Mouse (Mus musculus) limb, embryonic 14.5 days (tissue): ENCODE results near the gene Wtap. TPM values are rescaled to one million over a fixed set of nuclear protein-coding genes. Genes with fewer than 3 reads are reported as not detected.
"Not testable (repeated sequence)": the region's sequence is repeated elsewhere in the genome, so short reads cannot be mapped to it uniquely, and the experiment has no call there.

Experiments used
- ATAC-seq: fragments of 200-750 bp; cut with Nextera tagmentation; 2 replicates; pipeline ENCODE4 v1.8.0; 2017; ENCODE audit warnings: low read depth, moderate number of reproducible peaks, moderate TSS enrichment; ENCODE audit not compliant: low FRiP score
- DNase-seq: peaks from one replicate; pipeline ENCODE4 v3.0.0-alpha.2; 2015; ENCODE audit warnings: low spot score
- H3K27ac ChIP-seq: fragments of 300-500 bp; sonication (generic); replicated peaks from 2 replicates; pipeline ENCODE4 v1.5.1; 2014; ENCODE audit warnings: low read depth, mild to moderate bottlenecking, low read length, moderate library complexity, mixed read lengths
- H3K27me3 ChIP-seq: fragments of 300-500 bp; sonication (generic); 2 replicates; pipeline ENCODE4 v1.6.1; 2014; ENCODE audit warnings: low read length, mixed read lengths; ENCODE audit not compliant: control insufficient read depth, insufficient read depth
- H3K36me3 ChIP-seq: fragments of 300-500 bp; sonication (generic); 2 replicates; pipeline ENCODE4 v1.6.1; 2014; ENCODE audit warnings: mild to moderate bottlenecking, low read length, moderate library complexity, mixed read lengths; ENCODE audit not compliant: control insufficient read depth, insufficient read depth
- H3K4me1 ChIP-seq: fragments of 300-500 bp; sonication (generic); 2 replicates; pipeline ENCODE4 v1.6.1; 2014; ENCODE audit warnings: antibody characterized with exemption, low read length, mixed read lengths; ENCODE audit not compliant: control insufficient read depth, insufficient read depth
- H3K4me2 ChIP-seq: fragments of 300-500 bp; sonication (generic); replicated peaks from 2 replicates; pipeline ENCODE4 v1.6.1; 2014; ENCODE audit warnings: low read depth, mild to moderate bottlenecking, low read length, moderate library complexity; ENCODE audit not compliant: severe bottlenecking
- H3K4me3 ChIP-seq: fragments of 300-500 bp; sonication (generic); replicated peaks from 2 replicates; pipeline ENCODE4 v1.5.1; 2014; ENCODE audit warnings: low read length
- H3K9ac ChIP-seq: fragments of 300-500 bp; sonication (generic); 2 replicates; pipeline ENCODE4 v1.6.1; 2014; ENCODE audit warnings: mild to moderate bottlenecking, low read depth, low read length, moderate library complexity; ENCODE audit not compliant: severe bottlenecking
- H3K9me3 ChIP-seq: fragments of 300-500 bp; sonication (generic); 2 replicates; pipeline ENCODE4 v1.6.1; 2016; ENCODE audit warnings: low read length; ENCODE audit not compliant: control insufficient read depth
- POLR2A ChIP-seq: fragments of 200-500 bp; IDR thresholded peaks from 2 replicates; pipeline ENCODE4 v1.8.0; 2012; ENCODE audit warnings: inconsistent platforms, mild to moderate bottlenecking, moderate library complexity, borderline replicate concordance; ENCODE audit not compliant: insufficient read depth, insufficient read length; ENCODE audit errors: extremely low read depth
- WGBS: fragments of 180-500 bp; shearing (Covaris S2); extraction: QIAGEN DNeasy Blood & Tissue Kit; methylation state at CpG from one replicate; pipeline ENCODE4 v1.1.7; 2014; 5-methylcytosine and 5-hydroxymethylcytosine counted together
- polyA plus RNA-seq, 2 experiments: library from polyadenylated mRNA; depleted of rRNA in 1 of 2; stranded (reverse) in 1 of 2; unstranded in 1 of 2; fragments of >200 nt; fragmentation: Nextera tagmentation in 1 of 2; extraction: Ambion mirVana in 1 of 2; gene quantifications; 2 replicates each; pipeline versions ENCODE4 v1.2.1 to v1.2.3; 2012 to 2014

Wtap gene
- polyA plus RNA-seq, 2 experiments: 86.1 to 135 TPM

DNA sequence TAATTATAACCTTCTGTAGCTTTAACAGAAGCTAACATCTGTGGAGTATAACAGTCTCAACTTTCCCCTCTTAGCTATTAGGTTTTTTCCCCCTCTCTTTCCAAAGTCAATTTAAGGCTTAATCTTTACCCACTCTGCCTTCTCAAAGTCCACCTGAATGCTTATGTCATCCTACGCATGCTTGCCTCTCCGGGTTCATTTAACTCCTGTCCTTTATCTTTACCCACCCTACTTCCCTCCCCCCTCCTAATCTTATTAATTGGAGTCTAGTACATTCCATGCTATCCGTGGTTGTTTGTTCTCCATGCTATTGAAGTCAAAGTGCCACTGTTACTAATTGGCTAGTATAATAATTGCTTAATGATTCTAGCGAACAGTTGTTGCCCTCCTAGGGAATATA lies 58.2 kb downstream of the Wtap start:
- no peak for DNase-seq
- no peaks in the 10 kb centered on the region for H3K9me3 ChIP-seq
- H3K36me3 ChIP-seq: no peaks in the 10 kb centered on the region
- H3K27me3 ChIP-seq: no peaks in the 10 kb centered on the region
- no peak overlapping the region for H3K4me2 ChIP-seq
- TF ChIP-seq POLR2A: no peak
- 51% methylated on average over 4 of the region's 4 CpGs for WGBS
- ATAC-seq: no peak
- H3K4me3 ChIP-seq: no peak overlapping the region
- H3K27ac ChIP-seq: no peak overlapping the region
- H3K9ac ChIP-seq: no peak overlapping the region
- H3K4me1 ChIP-seq: 0 out of 2 replicates have a peak, but pooled peaks cover 3% of the 10 kb centered on the region

DNA sequence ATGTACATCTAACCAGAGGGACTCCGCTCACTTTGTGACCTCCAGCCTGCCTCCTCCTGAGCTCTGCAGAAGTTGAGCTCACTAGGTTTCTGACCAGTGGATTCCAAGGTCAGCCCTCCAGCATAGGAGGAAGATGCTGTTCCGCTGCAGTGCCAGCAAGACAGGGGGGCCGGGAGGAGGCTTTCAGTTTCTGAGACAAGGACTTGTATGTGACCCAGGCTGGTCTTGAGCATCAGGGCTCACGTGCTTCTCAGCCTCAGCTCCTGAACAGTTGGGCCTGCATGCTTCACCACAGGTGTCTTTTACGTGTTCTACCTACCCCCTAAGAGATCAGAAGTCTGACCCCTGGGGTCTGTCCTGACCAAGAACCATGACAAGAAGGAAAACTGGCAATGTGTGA lies 62.4 kb downstream of the Wtap start:
- H3K9ac ChIP-seq, H3K36me3 ChIP-seq, H3K4me2 ChIP-seq, H3K27me3 ChIP-seq, H3K27ac ChIP-seq, ATAC-seq, H3K4me3 ChIP-seq, DNase-seq, H3K4me1 ChIP-seq, H3K9me3 ChIP-seq: not testable (repeated sequence)
- 86% methylated on average over 5 of the region's 5 CpGs for WGBS

DNA sequence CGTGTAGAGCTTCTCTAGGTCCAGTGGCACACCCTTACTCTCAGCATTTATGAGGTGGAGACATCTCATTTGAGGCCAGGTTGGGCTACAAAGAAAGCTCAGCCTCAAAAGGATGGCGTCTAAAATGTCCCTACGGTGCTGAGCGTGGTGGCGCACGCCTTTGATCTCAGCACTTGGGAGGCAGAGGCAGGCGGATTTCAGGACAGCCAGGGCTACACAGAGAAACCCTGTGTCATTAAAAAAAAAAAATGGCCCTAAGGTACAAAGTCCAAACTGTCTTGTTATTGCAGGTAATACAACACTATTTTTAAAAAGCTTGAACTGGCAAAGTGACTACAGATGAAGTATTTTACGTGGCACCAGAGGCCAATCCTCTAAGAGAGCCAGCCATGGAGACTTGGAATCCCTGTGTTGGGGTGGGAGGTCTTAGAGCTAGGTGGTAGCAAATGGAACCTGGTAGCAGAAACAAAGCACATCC lies 68.2 kb downstream of the Wtap start:
- H3K4me1 ChIP-seq: no peaks in the 10 kb centered on the region
- peaks cover 56% of the 10 kb centered on the region for H3K36me3 ChIP-seq

DNA sequence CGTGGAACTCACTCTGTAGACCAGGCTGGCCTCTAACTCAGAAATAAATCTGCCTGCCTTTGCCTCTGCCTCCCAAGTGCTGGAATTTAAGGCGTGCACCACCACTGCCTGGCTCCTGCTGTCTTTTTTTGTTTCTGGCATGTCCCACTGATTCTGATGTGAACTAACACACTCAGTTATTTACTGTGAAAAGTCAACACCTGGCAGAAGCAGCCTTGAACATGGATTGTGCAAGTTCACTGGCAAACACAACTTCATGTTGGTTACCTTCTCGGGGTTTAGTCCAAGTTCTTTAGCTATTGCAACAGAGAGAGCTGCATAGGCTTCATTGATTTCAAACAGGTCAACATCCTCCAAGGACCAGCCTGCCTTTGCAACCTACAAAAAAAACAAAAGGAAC lies 69.0 kb downstream of the Wtap start:
- no peaks in the 10 kb centered on the region for H3K4me1 ChIP-seq
- WGBS: 96% methylated on average over 3 of the region's 3 CpGs

More for the DNA sequence above, 68.2 kb downstream of the Wtap start:
- DNase-seq (no peak), ATAC-seq (no peak)
- WGBS: 83% methylated on average over 8 of the region's 8 CpGs
- no peaks in the 10 kb centered on the region for H3K9me3 ChIP-seq
- no peaks in the 10 kb centered on the region for H3K27me3 ChIP-seq
- no peak for TF ChIP-seq POLR2A
- no peak overlapping the region for H3K27ac ChIP-seq
- no peak overlapping the region for H3K4me3 ChIP-seq
- H3K4me2 ChIP-seq: no peak overlapping the region
- H3K9ac ChIP-seq: no peak overlapping the region

DNA sequence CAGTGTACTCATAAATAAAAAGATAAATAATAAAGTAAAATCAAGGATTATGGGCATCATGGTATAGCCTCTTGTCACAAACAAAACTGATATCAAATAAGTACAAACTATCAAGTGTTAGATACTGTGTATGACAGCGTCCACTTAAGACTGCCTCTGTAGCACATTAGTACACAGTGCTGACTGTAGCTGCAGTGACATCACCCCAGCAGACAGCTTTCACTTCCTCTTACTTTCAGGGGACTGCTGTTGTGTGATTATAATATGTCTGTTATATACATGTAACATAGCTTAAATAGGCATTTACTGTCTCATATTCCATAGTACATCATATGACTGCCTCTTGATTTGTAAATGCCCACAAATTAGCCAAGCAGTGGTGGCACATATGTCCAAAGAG lies 72.9 kb downstream of the Wtap start:
- ATAC-seq (no peak), DNase-seq (no peak)
- Histone ChIP-seq H3K4me2 (no peak overlapping the region), H3K36me3 (peaks cover 78% of the 10 kb centered on the region), H3K4me1 (peaks cover 6% of the 10 kb centered on the region; the same call in 1 of the 2 replicates), H3K9me3 (no peaks in the 10 kb centered on the region), H3K4me3 (no peak overlapping the region), H3K9ac (no peak overlapping the region), H3K27ac (no peak overlapping the region), H3K27me3 (no peaks in the 10 kb centered on the region)
- no peak for TF ChIP-seq POLR2A
- WGBS: 96% methylated on average over 1 of the region's 1 CpGs

More for the DNA sequence above, 69.0 kb downstream of the Wtap start:
- Histone ChIP-seq H3K27ac (no peak overlapping the region), H3K27me3 (no peaks in the 10 kb centered on the region), H3K9ac (no peak overlapping the region), H3K4me3 (no peak overlapping the region), H3K9me3 (no peaks in the 10 kb centered on the region), H3K4me2 (no peak overlapping the region), H3K36me3 (peaks cover 63% of the 10 kb centered on the region)
- DNase-seq (no peak), ATAC-seq (no peak)
- no peak for TF ChIP-seq POLR2A

Other genes starting within 250 kb of the Wtap start
- gene Igf2r, start 224.5 kb downstream of the Wtap start, polyA plus RNA-seq (2012; rRNA removed): 97.3 and 99.6 TPM in 2 replicates
- 60.6 and 62.4 TPM in 2 replicates for gene Igf2r, start 224.5 kb downstream of the Wtap start, polyA plus RNA-seq (2014; fragmentation: Nextera tagmentation; extraction: Ambion mirVana)
- 1.7 and 1.9 TPM in 2 replicates for gene Mas1, start 126.0 kb downstream of the Wtap start, polyA plus RNA-seq (2012; rRNA removed)
- gene Mas1, start 126.0 kb downstream of the Wtap start, polyA plus RNA-seq (2014; fragmentation: Nextera tagmentation; extraction: Ambion mirVana): 1.4 and 2.1 TPM in 2 replicates
- 0.38 and 0.73 TPM in 2 replicates for gene Mrgprh, start 118.1 kb downstream of the Wtap start, polyA plus RNA-seq (2012; rRNA removed)
- gene Mrgprh, start 118.1 kb downstream of the Wtap start, polyA plus RNA-seq (2014; fragmentation: Nextera tagmentation; extraction: Ambion mirVana): 0.10 and 0.14 TPM in 2 replicates
- gene Pnldc1, start 83.9 kb downstream of the Wtap start, polyA plus RNA-seq (2012; rRNA removed): 5.1 and 5.3 TPM in 2 replicates
- gene Pnldc1, start 83.9 kb downstream of the Wtap start, polyA plus RNA-seq (2014; fragmentation: Nextera tagmentation; extraction: Ambion mirVana): 2.4 and 3.4 TPM in 2 replicates
- 184 and 212 TPM in 2 replicates for gene Tcp1, start 78.5 kb downstream of the Wtap start, polyA plus RNA-seq (2012; rRNA removed)
- 386 and 395 TPM in 2 replicates for gene Tcp1, start 78.5 kb downstream of the Wtap start, polyA plus RNA-seq (2014; fragmentation: Nextera tagmentation; extraction: Ambion mirVana)
- gene Mrpl18, start 77.8 kb downstream of the Wtap start, polyA plus RNA-seq (2012; rRNA removed): 47.4 and 66.4 TPM in 2 replicates
- gene Mrpl18, start 77.8 kb downstream of the Wtap start, polyA plus RNA-seq (2014; fragmentation: Nextera tagmentation; extraction: Ambion mirVana): 127 and 135 TPM in 2 replicates
- 0.33 and 0.81 TPM in 2 replicates for gene Acat3, start 53.6 kb downstream of the Wtap start, polyA plus RNA-seq (2012; rRNA removed)
- 0.47 and 1.1 TPM in 2 replicates for gene Acat3, start 53.6 kb downstream of the Wtap start, polyA plus RNA-seq (2014; fragmentation: Nextera tagmentation; extraction: Ambion mirVana)
- 62.9 and 67.4 TPM in 2 replicates for gene Acat2, start 33.4 kb downstream of the Wtap start, polyA plus RNA-seq (2012; rRNA removed)
- 110 and 119 TPM in 2 replicates for gene Acat2, start 33.4 kb downstream of the Wtap start, polyA plus RNA-seq (2014; fragmentation: Nextera tagmentation; extraction: Ambion mirVana)
- gene Sod2, start 12.7 kb upstream of the Wtap start, polyA plus RNA-seq (2012; rRNA removed): 98.2 and 118 TPM in 2 replicates
- gene Sod2, start 12.7 kb upstream of the Wtap start, polyA plus RNA-seq (2014; fragmentation: Nextera tagmentation; extraction: Ambion mirVana): 103 and 116 TPM in 2 replicates
- 0.06 and 0.09 TPM in 2 replicates for gene Gpr31b, start 58.1 kb upstream of the Wtap start, polyA plus RNA-seq (2012; rRNA removed)
- 0.18 TPM in 1 of 2 replicates, not detected in the other for gene Gpr31b, start 58.1 kb upstream of the Wtap start, polyA plus RNA-seq (2014; fragmentation: Nextera tagmentation; extraction: Ambion mirVana)
- 0.33 and 0.74 TPM in 2 replicates for gene Tcp10b, start 66.9 kb upstream of the Wtap start, polyA plus RNA-seq (2012; rRNA removed)
- 0.14 TPM in 2 replicates for gene Tcp10b, start 66.9 kb upstream of the Wtap start, polyA plus RNA-seq (2014; fragmentation: Nextera tagmentation; extraction: Ambion mirVana)
- gene Unc93a, start 137.6 kb upstream of the Wtap start, polyA plus RNA-seq (2012; rRNA removed): 0.10 TPM in 2 replicates
- 0.12 and 0.21 TPM in 2 replicates for gene Unc93a, start 137.6 kb upstream of the Wtap start, polyA plus RNA-seq (2014; fragmentation: Nextera tagmentation; extraction: Ambion mirVana)
- not detected in 2 replicates for gene Smok2a, start 227.0 kb upstream of the Wtap start, polyA plus RNA-seq (2012; rRNA removed)
- gene Smok2a, start 227.0 kb upstream of the Wtap start, polyA plus RNA-seq (2014; fragmentation: Nextera tagmentation; extraction: Ambion mirVana): not detected in 2 replicates
- gene Smok2b, start 236.1 kb upstream of the Wtap start, polyA plus RNA-seq (2012; rRNA removed): not detected in 2 replicates
- gene Smok2b, start 236.1 kb upstream of the Wtap start, polyA plus RNA-seq (2014; fragmentation: Nextera tagmentation; extraction: Ambion mirVana): not detected in 2 replicates